Mouse (Mus musculus): ENCODE measurements at regions not wholly inside any gene's neighbourhood (a gene's known extent, or its start where the extent isn't known, plus 50 kb on each side); places are given as distances from the start of the nearest gene placed in this dataset.

DNA sequence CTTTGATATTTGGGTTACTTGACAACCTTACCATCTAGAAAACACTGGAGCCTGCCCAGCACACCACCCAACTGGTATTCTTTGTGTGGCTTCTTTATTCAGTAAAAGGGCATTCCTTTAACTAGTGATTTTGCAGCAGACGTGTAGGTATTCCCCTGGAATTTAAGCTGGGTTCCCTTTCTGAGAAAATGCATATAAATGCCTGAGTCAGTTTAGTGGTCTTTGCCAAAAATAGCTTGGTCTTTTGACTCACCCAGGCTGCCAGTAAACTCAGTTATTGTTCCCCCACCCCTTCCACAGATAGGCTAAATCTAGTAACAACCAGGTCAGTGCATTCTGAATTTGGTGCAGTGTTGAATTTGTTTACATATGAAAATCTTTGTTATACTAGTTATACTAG lies 450.6 kb downstream of the Gm7489 start:
- Histone ChIP-seq H3K4me3 (no peak overlapping the region), H3K27ac (no peak overlapping the region)
- no peak for TF ChIP-seq CTCF (IDR thresholded peaks at IDR 0.05)
- no peak for DNase-seq
- intact Hi-C loops (cut with DNase I) = no loop called here

DNA sequence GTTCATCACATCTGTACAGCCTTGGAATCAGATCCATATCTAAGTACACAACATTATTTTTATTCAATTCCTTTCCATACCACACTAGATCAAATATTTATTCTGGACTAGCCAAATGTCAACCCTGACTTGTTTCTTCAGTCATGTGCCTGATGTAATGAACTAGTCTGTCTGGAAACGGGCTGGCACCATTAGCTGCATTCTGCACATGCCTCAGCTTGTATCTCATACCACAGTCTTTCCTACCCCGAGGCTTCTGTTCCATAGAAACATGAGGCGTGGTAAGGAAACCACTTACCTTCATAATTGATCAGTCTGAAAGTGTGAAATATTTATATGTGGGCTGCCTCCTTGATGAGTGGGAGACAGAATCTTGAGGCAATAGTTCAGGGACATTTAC lies 469.0 kb downstream of the Gm7489 start:
- DNase-seq = no peak
- Histone ChIP-seq H3K27ac (no peak overlapping the region), H3K4me3 (no peak overlapping the region)
- intact Hi-C loops (cut with DNase I) = no loop called here
- no peak for TF ChIP-seq CTCF (IDR thresholded peaks at IDR 0.05)

DNA sequence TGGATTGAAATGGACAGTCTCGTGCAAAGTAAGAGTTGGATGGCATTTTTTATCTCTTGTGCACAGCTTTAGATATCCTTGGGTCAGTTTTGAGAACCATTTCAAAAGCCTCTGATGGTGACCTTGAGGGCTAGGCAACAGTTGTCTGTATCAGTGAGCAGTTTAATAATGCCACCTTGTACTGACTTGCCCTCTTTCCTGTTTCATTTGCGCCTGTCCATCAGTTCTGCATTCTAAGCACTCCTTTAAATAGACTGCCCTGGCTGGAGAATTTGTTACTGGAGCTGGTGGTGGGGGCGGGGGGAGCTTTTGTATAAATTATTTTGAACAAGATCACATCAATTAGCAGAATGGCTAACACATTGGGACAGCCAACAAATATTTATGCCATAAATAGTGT lies 474.0 kb downstream of the Gm7489 start:
- TF ChIP-seq CTCF (IDR thresholded peaks at IDR 0.05) = no peak
- peak; percentile 22 for DNase-seq
- Histone ChIP-seq H3K4me3 (no peak overlapping the region), H3K27ac (peak overlapping the region; percentile 77)
- intact Hi-C loops (cut with DNase I) = no loop called here

Measured in gastrocnemius, adult 2 months (tissue).